Mouse (Mus musculus) MEL-GATA-1-ER (cell line): Measurements from ENCODE around the gene Sin3a.

Experiments used
- DNase-seq: peaks from one replicate; pipeline ENCODE4 v3.0.0-alpha.2; 2012; ENCODE audit warnings: low read depth; ENCODE audit errors: extremely low read depth

The Sin3a gene

DNA sequence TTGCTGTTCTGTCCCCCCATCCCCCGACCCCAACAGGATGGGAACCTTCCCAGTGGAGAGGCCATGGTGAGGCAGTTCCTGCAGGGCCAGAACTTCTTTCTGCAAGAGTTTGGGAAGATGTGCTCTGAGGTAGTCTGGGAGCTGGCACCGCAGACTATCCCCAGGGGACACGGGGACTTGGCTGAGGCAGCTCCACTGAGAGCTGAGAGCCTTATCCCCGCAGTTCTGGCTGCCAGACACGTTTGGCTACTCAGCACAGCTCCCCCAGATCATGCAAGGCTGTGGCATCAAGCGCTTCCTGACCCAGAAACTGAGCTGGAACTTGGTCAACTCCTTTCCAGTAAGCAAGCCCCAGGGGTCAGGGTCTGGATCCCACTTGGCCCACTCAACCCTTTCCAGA, 65.4 kb downstream of the Sin3a start:
- no peak for DNase-seq

DNA sequence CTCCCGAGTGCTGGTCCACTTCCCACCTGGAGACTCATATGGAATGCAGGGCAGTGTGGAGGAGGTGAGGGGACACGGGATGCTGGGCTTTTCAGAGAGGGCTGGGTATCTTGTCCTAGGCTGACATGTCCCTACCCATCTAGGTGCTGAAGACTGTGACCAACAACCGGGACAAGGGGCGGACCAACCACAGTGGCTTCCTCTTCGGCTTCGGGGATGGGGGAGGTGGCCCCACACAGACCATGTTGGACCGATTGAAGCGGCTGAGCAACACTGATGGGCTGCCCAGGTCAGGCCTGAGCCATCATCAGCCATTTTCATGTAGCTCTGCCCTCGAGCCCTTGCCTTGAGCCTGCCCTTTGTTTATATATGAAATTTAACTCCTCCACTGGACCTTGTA, 65.9 kb downstream of the Sin3a start:
- DNase-seq = no peak

DNA sequence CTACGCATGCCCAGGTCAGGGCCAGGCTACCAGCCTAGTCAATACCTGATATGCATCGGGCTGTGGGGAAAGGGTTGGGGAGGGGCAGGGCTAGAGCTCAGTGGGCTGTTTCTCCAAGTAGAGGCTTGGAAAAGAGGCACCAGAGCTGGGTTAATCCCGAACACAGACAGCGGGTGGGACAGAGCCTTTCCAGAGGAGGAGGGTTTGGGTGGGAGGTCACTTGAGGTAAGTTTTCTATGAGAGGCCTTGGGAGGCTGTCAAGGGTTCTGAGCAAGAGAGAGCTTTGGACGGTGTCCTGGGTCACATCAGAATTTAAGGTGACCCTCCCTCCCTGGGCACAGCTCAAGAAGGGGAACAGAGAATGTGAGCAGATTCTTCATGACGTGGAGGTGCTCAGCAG, 66.7 kb downstream of the Sin3a start:
- no peak for DNase-seq

DNA sequence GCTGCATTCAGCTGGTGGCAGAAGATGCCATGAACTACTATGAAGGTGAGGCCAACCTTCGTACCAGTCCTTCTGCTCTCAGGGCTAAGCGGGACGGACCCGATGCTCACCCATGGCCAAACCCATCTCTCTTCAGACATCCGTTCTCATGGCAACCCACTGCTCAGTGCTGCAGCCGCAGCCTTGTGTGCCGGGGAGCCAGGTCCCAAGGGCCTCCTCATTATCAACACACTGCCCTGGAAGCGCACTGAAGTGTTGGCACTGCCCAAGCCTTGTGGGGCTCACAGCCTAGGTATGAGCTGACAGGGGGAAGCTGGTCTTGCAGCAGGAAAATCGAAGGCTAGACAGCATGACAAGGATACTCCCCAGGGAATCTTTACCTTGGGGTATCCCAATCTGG, 67.3 kb downstream of the Sin3a start:
- no peak for DNase-seq

DNA sequence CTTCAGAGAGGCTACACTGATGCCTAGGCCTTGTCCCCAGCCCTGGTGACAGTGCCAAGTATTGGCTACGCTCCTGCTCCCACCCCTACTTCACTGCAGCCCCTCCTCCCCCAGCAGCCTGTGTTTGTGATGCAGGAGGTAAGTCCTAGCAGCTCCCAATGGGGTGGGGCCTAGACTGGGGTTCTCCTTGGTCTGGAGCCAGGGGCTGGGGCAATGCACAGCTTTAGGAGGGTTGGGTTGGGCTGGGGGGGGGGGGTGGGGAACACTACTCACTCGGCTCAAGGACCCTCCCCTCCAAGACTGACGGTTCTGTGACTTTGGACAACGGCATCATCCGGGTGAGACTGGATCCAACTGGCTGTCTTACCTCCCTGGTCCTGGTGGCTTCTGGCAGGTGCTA, 67.7 kb downstream of the Sin3a start:
- no peak for DNase-seq

DNA sequence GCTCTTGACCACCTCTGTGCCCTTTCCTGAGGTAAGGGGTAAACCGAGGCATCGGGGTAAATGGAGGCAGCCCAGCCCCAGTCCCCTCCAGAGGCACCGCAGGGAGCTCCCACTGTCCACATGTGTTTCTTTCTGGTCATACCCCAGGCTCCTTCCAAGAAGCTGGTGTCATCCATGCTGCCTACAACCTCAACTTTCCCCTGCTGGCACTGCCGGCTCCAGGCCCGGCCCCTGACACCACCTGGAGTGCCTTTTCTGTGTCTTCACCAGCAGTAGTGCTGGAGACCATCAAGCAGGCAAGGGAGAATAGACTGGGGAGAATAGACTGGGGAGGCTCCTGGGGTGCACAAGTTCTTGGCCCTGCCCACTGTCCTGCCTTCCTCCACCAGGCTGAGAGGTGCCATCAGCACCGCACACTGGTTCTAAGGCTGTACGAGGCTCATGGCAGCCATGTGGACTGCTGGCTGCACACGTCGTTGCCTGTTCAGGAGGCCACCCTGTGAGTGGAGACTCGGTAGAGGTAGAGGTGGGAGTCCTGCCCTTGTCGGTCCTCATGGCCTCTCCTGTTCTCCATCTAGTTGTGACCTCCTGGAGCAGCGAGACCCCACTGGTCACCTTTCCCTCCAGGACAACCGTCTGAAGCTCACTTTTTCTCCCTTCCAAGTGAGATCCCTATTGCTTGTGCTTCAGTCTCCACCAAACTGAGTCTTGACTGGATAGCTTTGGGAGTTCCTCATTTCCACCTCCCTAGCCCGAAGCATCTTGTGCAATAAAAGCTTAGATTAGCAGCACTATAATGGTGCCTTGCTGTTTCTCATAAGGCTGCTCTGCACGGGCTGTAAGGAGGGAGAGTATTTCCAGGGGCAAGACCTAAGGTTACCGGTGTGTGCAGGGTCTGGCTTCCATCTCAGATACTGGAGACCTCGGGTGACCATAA, 69.8 kb downstream of the Sin3a start:
- DNase-seq = no peak

DNA sequence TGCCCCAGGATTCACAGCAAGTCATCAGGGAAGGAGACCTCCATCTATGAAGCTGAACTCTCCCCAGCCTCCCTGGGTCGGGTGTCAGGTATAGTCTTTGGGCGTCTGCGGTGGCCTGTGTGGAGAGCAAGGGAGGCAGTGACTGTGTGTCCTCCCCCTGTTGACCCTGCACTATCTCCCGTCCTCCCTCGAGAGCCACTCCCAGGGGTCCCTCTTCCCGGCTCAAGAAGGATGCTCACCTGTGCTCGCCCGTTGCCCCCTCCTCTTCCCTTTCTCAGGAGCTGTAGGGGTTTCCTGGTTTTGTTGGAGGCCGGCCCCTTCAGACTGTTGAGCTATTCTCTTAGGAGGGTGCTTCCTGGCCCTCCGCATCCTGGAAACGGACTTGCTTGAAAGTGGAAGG, 71.4 kb downstream of the Sin3a start:
- no peak for DNase-seq

DNA sequence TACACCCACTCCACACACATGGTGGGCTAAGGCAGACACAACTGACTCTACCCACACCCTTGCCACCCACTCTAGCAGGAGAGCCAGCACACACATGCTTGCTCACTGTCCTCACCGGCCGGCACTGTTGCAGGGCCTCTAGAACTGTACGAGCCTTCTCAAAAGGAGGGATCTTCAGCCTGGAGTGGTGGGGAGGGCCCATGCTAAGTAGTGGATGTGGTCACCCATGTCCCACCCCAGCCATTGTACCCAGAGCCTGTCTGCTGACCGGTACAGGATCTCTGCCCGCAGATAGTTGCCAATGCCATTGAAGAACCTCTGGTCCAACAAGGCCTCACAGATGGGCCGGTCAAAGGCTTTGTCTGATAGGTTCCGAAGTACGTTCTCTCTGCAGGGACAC, 73.0 kb downstream of the Sin3a start:
- no peak for DNase-seq

DNA sequence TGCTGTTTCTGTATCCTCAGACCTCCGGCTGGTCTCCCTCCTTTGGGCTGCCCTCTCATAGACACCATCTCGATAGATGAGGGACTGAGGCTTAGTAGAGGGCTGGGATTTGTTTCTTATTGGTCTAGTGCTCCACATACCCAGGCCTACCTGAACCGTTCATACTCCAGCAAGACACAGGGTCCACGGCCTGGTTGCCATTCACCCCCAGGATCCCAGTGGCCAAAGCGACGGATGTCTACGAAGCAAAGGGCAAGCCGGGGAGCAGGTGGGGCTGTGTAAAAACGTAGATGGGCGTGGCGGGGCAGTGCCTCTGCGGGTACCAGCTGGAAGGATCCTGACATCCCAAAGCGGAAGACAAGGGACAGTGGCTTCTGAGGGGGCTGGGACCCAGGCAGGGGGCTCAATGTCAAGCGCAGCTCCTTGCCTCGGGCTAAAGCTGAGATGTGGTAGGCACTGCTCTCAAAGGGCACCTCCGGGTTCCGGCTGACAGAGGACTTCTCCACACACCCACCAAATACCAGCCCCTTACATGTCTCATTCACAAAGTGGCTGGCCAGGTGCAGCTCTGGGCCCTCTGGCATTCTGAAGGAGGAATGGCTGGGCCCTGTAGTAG, 74.7 kb downstream of the Sin3a start:
- DNase-seq = no peak

DNA sequence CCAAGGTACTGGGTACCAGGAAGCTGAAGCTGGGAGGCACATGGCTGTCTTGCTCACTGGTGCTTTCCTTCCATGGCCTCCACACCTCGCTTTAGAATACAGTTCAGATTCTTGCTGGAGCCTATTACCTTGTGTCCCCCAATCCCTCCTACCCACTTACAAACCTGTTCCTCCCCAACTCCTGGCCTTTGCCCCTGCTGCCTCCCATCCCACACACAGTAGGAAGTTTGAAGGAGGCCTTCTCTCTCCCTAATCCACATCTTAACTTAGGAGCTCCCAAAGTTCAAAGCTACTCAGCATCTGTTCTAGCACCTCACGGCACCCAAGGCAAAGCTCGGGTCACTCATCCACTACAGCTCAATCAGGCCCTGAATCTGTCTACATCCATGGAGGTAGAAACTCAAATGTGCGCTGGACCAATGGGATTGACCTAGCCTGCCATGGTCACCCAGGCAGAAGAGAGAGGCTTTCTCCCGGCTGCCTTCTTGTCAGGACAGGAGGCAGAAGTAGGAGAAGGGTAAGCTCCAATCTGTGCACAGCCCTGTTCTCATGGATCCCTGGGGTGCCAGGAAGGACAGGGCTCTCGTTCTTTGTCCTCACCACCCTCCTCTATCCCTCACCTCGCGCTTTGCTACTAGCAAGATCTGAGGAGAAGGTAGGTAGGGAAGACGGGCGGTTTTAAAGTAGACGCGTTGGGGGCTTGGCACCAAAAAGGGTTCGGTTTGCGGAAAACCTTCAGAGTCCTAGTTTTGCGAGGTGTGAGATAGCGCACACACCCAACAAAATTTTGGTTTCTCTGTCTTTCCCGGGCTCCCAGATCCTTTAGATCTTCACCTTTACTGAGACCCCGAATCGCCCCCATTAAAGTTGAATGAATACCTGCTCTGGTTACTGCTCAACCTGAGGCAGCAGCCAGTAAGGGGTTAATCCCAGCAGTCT, 75.6 kb downstream of the Sin3a start:
- DNase-seq = no peak

DNA sequence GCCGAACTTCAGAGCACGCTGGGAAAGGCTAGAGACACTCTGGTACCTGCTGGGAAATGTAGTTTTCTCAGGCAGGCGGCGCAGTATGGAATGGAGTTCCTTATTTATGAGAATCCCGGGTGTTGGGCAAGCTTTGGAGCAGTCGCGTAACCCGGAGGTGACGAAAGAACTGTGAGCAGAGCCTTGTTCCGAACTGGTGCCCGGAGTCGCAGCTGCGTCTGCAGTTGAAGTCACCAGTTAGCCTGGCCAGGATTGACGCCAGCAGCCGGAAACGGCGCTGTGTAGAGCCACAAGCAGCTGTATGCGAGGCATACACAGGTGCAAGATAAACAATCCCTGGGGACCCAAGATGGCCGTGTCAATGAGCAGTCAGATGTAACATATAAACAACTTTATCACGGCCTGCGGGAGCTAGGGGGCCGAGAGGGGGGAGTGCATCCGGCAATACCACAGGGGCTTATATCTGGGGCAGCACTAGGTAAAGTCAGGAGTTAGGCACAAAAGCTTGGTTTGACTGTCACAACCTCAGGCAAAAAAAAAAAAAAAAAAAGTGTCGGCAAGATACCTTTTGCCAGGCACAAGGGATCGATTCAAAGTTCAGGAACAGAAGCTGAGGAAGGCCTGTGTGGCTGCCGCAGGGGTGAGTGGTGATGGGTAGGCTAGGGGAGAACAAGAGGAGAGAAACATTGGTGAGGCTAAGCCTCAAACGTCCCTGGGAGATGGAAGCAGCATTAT, 76.5 kb downstream of the Sin3a start, which contains the start of gene Neil1:
Neil1 (minus strand) TSS at position 162 of the 735 bp plus-strand sequence.
- peak; percentile 88 for DNase-seq

DNA sequence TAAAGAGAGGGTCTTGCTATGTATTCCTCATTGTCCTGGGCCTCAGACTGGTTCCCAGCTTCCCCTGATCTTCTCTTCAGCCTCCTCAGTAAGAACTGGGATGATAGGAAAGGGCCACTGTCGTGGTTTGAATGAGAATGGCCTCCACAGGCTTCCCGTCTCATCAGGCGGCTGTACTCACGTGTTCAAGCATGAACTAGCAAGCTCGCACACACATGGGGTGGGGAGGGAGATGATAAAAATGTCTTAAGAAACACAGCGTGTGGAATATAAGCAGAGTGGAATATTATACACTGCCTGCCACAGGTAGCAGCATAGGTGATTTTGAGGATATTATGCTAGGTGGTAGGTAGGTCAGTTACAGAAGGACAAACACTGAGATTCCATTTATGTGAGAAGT, 77.2 kb downstream of the Sin3a start:
- DNase-seq = no peak

DNA sequence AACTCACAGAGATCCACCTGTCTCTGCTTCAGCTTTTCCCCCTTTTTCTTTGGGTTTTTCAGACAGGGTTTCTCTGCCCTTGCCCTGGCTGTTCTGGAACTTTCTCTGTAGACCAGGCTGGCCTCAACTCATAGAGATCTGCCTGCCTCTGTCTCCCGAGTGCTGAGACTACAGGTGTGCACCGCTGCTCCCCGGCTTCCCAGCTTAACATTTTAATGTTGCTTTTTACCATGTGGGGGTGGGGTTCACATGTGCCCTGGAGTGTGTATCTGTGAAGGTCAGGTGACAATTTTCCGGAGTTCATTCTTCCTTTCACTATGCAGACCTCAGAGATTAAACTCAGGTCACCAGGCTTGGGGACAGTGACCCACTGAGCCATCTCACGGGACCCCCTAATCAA, 78.4 kb downstream of the Sin3a start:
- DNase-seq = no peak

DNA sequence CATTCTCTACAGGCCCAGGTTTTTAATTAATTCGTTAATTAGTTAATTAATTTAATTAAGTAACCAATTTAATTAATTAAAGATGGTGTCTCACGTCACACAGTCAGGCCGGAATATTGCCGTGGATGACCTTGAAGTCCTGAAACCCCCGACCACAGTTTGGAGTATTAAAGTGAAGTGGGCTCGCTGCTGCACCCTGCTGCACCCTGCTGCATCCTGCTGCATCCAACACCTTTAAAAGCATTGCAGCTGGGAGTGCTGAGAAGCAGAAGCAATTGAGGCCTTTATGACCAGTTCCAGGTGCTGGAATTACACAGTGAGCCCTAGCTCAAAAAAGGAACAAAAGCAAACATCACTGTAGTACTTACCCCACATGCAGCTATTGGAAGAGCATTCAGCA, 80.5 kb downstream of the Sin3a start:
- no peak for DNase-seq

DNA sequence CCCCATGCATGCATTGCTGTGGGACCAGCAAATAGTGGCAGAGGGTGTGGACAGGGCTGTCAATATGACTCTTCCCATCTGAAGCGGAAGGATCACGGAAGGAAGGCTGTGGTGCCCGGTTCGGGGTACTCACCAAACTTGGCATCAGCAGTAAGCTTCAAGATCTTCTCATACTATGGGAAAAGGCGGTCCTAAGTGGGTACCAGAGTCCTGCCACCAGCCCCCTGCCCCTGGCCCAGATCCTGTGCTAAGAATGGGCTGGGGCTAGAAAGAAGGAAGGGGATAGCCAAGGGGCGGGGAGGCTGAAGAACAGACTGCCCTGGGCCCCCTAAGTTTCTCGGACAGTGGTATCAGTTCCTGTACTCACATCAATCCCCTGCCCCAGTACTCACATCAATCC, 84.5 kb downstream of the Sin3a start:
- DNase-seq = no peak

DNA sequence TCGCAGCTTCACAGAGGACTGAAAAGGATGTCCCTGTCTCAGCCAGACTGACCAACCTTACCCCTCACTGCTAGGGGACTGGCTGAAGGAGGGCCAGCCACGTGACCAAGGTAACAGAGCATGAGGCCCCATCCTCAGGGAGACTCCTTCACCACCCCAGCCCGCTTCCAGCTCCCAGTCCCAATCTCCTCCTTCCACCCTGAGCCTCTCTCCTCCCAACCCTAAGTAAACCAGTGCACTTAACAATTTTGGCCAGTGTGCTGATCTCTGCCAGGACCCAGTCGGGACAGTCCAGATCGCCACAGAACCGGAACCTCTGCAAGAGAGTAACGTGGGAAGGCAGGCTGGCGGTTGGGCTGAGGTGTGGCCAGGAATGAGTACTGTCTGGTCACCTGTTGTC, 85.0 kb downstream of the Sin3a start:
- DNase-seq = no peak

DNA sequence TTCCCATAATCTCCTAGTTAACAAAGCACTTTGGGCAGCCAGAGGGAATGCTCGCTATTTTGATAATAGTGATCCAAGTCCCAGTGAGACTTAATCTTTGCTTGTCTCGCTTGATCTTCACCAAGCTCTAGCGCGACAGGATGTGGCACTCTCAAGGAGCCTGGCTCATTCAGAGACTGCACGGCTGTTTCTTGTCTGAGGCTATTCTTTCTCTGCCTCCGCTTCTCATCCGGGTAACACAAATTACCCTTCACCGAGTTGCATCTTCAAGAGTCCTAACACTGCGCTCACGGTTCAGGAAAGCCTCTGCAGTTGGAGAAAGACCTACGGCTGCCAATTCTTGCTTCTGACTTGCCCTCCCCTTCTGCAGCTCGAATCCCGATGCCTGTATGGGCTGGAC, 85.7 kb downstream of the Sin3a start:
- no peak for DNase-seq

DNA sequence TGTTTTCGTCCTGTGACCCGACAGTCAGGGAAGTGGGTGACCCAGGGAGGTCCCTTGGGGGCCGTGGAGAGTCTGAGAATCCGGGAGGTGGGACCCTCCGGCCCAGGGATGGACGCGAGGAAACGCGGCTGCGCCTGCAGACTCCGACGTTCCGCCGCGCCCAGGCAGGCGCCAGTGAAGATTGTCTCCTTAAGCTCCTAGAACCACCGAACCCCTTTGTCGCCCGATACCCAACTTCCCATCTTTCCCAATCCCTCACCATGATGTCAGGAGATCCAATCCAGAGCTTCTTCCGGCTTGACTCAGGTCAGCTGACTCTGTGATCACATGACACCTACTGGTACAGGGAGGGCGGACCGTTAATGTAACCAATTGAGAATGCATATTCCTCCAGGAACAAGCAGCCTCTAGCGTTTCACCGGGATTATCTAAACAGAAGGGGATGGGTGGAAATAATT, 86.2 kb downstream of the Sin3a start, which contains the start of gene Commd4:
Commd4 (minus strand) TSS at position 319 of the 458 bp plus-strand sequence.
- peak; percentile 93 for DNase-seq

DNA sequence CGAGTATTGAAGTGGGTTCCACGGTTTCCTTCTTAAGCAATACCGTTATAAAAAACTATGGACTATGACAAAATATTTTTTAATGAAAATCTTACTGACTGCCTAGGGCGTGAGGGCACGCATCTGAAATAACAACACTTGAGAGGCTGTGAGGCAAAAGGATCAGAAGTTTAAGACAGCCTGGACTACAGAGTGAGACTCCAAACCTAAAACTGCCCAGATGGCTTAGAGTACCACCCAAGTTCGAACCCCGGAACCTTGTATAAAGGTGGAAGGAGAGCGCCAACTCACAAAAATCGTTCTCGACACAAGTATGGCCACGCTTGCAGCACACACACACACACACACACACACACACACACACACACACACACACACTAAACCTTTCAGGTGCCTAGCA, 86.7 kb downstream of the Sin3a start:
- DNase-seq = no peak

DNA sequence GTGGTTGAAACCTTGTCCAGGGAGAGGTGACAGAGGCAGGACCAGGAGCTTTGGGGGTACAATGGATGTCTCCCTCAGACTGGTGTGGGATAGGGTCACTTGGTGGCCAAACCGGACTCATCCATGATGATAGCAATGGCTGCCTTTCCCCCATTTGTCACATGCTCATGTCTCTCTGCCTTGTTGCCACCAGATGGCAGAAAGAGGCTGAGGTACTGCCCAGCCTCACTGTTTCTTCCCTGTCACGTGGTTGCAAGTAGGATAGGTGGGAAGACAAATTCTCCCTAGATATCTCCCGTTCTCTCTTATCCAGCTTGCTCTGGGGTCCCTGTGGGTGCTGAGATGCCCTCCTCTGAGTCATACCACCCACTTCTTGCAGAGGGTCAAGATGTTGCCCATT, 90.7 kb downstream of the Sin3a start:
- DNase-seq = peak; percentile 53

DNA sequence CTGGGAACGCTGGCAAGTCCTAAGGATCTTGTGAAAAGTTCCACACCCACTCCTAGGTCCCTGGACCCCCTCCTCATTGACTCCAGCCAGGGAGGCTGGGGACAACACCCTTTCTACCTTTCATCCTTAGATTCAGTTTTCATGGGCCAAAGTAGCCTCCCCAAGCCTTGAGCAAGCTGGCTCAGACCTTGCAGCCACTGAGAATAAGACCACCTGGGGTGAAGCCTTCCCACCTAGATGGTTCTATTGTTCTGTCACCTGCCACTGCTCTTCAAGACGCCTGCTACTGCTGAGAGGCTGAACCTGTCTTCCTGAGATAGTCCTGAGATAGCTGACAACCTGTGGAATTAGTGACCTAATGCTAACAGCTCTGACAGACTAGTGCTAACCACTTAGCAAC, 91.3 kb downstream of the Sin3a start:
- DNase-seq = no peak
